Mouse (Mus musculus): ENCODE data around the gene Ier2. TPM values are rescaled to one million over a fixed set of nuclear protein-coding genes. Genes with fewer than 3 reads are reported as not detected.

Gene Ier2
- polyA plus RNA-seq, 1 experiment: 75.7 TPM

- Histone ChIP-seq H3K36me3 (ENCODE audit: control insufficient read depth, insufficient read depth) (no peaks in the 10 kb centered on the region), H3K4me3 (peak overlapping the region; percentile 99), H3ac (ENCODE audit: control insufficient read depth, insufficient read length) (peak overlapping the region; percentile 22), H3K27me3 (ENCODE audit: control insufficient read depth, insufficient read depth, insufficient read length) (no peaks in the 10 kb centered on the region), H3K4me2 (ENCODE audit: low read depth) (peak overlapping the region; percentile 92), H3K79me2 (ENCODE audit: control insufficient read depth, insufficient read depth) (peaks cover 21% of the 10 kb centered on the region)
- TF ChIP-seq REST (IDR thresholded peaks at IDR 0.05; ENCODE audit: insufficient read depth, insufficient read length) (no peak), E2F4 (IDR thresholded peaks at IDR 0.05; ENCODE audit: insufficient read depth) (peak; percentile 84), SRF (IDR thresholded peaks at IDR 0.05; ENCODE audit: control insufficient read depth, insufficient read length, low read depth) (peak; percentile 100), POLR2A (IDR thresholded peaks at IDR 0.05; ENCODE audit: insufficient read length, low read depth) (peak; percentile 96), POLR2AphosphoS2 (IDR thresholded peaks at IDR 0.05; ENCODE audit: insufficient read length, low read depth) (peak; percentile 95)
Measured at GRCm38 (mm10) chr8:84663483-84664327, 1.1 kb upstream of the Ier2 start.

GRCm38 (mm10) chr8:84661961-84662571 is 586 bp downstream of the Ier2 start:
- Histone ChIP-seq H3K4me3 (peak overlapping the region; percentile 99), H3K36me3 (ENCODE audit: control insufficient read depth, insufficient read depth) (no peaks in the 10 kb centered on the region), H3ac (ENCODE audit: control insufficient read depth, insufficient read length) (peak overlapping the region; percentile 77), H3K27me3 (ENCODE audit: control insufficient read depth, insufficient read depth, insufficient read length) (no peaks in the 10 kb centered on the region), H3K4me2 (ENCODE audit: low read depth) (peak overlapping the region; percentile 37), H3K79me2 (ENCODE audit: control insufficient read depth, insufficient read depth) (peaks cover 21% of the 10 kb centered on the region)
- no peak for TF ChIP-seq CEBPB (IDR thresholded peaks at IDR 0.05; ENCODE audit: insufficient read depth, poor library complexity, severe bottlenecking)
- peak; percentile 61 for TF ChIP-seq POLR2A (IDR thresholded peaks at IDR 0.05; ENCODE audit: insufficient read length, low read depth)
- peak; percentile 50 for TF ChIP-seq POLR2AphosphoS2 (IDR thresholded peaks at IDR 0.05; ENCODE audit: insufficient read length, low read depth)

GRCm38 (mm10) chr8:84661458-84661871 is 1.2 kb downstream of the Ier2 start:
- Histone ChIP-seq H3K79me2 (ENCODE audit: control insufficient read depth, insufficient read depth) (peaks cover 21% of the 10 kb centered on the region), H3K4me3 (peak overlapping the region; percentile 99), H3K27me3 (ENCODE audit: control insufficient read depth, insufficient read depth, insufficient read length) (no peaks in the 10 kb centered on the region), H3ac (ENCODE audit: control insufficient read depth, insufficient read length) (peak overlapping the region; percentile 77), H3K4me2 (ENCODE audit: low read depth) (peak overlapping the region; percentile 88), H3K36me3 (ENCODE audit: control insufficient read depth, insufficient read depth) (no peaks in the 10 kb centered on the region)
- TF ChIP-seq POLR2AphosphoS2 (IDR thresholded peaks at IDR 0.05; ENCODE audit: insufficient read length, low read depth): peak; percentile 85
- TF ChIP-seq REST (IDR thresholded peaks at IDR 0.05; ENCODE audit: insufficient read depth, insufficient read length): no peak
- TF ChIP-seq MYOD1 (IDR thresholded peaks at IDR 0.05; ENCODE audit: control insufficient read depth in 1 of 3, insufficient read length in 2 of 3, low read depth in 2 of 3): peak in 1 of 3 experiments; percentile 73
- peak; percentile 35 for TF ChIP-seq SRF (IDR thresholded peaks at IDR 0.05; ENCODE audit: control insufficient read depth, insufficient read length, low read depth)
- TF ChIP-seq MAX (IDR thresholded peaks at IDR 0.05; ENCODE audit: low read depth): peak; percentile 29
- no peak for TF ChIP-seq USF1 (IDR thresholded peaks at IDR 0.05; ENCODE audit: low read depth)
- TF ChIP-seq CEBPB (IDR thresholded peaks at IDR 0.05; ENCODE audit: insufficient read depth, poor library complexity, severe bottlenecking): peak; percentile 96
- no peak for TF ChIP-seq TCF12 (IDR thresholded peaks at IDR 0.05; ENCODE audit: insufficient read depth, poor library complexity, severe bottlenecking)
- TF ChIP-seq POLR2A (IDR thresholded peaks at IDR 0.05; ENCODE audit: insufficient read length, low read depth): peak; percentile 88
- no peak for TF ChIP-seq E2F4 (IDR thresholded peaks at IDR 0.05; ENCODE audit: insufficient read depth)
- peak in 1 of 3 experiments; percentile 84 for TF ChIP-seq MYOG (IDR thresholded peaks at IDR 0.05; ENCODE audit: control insufficient read depth in 1 of 3, insufficient read depth in 1 of 3, insufficient read length in 2 of 3, low read depth in 2 of 3)
- TF ChIP-seq TCF3 (IDR thresholded peaks at IDR 0.05; ENCODE audit: insufficient read length, low read depth): no peak

- no peaks in the 10 kb centered on the region for H3K27me3 ChIP-seq (ENCODE audit: control insufficient read depth, insufficient read depth, insufficient read length)
- TF ChIP-seq MYOD1 (IDR thresholded peaks at IDR 0.05; ENCODE audit: control insufficient read depth in 1 of 3, insufficient read length in 2 of 3, low read depth in 2 of 3) (no peak), POLR2A (IDR thresholded peaks at IDR 0.05; ENCODE audit: insufficient read length, low read depth) (peak; percentile 9), E2F4 (IDR thresholded peaks at IDR 0.05; ENCODE audit: insufficient read depth) (no peak), TCF12 (IDR thresholded peaks at IDR 0.05; ENCODE audit: insufficient read depth, poor library complexity, severe bottlenecking) (no peak), TCF3 (IDR thresholded peaks at IDR 0.05; ENCODE audit: insufficient read length, low read depth) (no peak), CEBPB (IDR thresholded peaks at IDR 0.05; ENCODE audit: insufficient read depth, poor library complexity, severe bottlenecking) (no peak), MAX (IDR thresholded peaks at IDR 0.05; ENCODE audit: low read depth) (no peak), SRF (IDR thresholded peaks at IDR 0.05; ENCODE audit: control insufficient read depth, insufficient read length, low read depth) (no peak), REST (IDR thresholded peaks at IDR 0.05; ENCODE audit: insufficient read depth, insufficient read length) (no peak), USF1 (IDR thresholded peaks at IDR 0.05; ENCODE audit: low read depth) (no peak), MYOG (IDR thresholded peaks at IDR 0.05; ENCODE audit: control insufficient read depth in 1 of 3, insufficient read depth in 1 of 3, insufficient read length in 2 of 3, low read depth in 2 of 3) (no peak), POLR2AphosphoS2 (IDR thresholded peaks at IDR 0.05; ENCODE audit: insufficient read length, low read depth) (peak; percentile 42)
- H3ac ChIP-seq (ENCODE audit: control insufficient read depth, insufficient read length): peak overlapping the region; percentile 77
- H3K79me2 ChIP-seq (ENCODE audit: control insufficient read depth, insufficient read depth): peaks cover 21% of the 10 kb centered on the region
- H3K4me3 ChIP-seq: peak overlapping the region; percentile 99
- H3K36me3 ChIP-seq (ENCODE audit: control insufficient read depth, insufficient read depth): no peaks in the 10 kb centered on the region
- H3K4me2 ChIP-seq (ENCODE audit: low read depth): peak overlapping the region; percentile 88
Measured at GRCm38 (mm10) chr8:84660819-84661457, 1.7 kb downstream of the Ier2 start.

Measured in myocyte (in vitro differentiated cells).